Mouse (Mus musculus) thymus, adult 2 months (tissue): ENCODE measurements around the gene Irf2. TPM values are rescaled to one million over a fixed set of nuclear protein-coding genes. Genes with fewer than 3 reads are reported as not detected.

ENCODE experiments used
- DNase-seq: peaks from one replicate; pipeline ENCODE4 v3.0.0; 2021
- H3K27ac ChIP-seq: fragments of 200-500 bp; 2 replicates; pipeline ENCODE4 v1.5.1; 2012; ENCODE audit warnings: low read length, control low read depth; ENCODE audit not compliant: control insufficient read depth, insufficient read depth
- H3K27me3 ChIP-seq: fragments of 200-500 bp; 2 replicates; pipeline ENCODE4 v1.6.1; 2012; ENCODE audit warnings: mild to moderate bottlenecking, low read length, moderate library complexity, mixed read lengths; ENCODE audit not compliant: control insufficient read depth, insufficient read depth
- H3K36me3 ChIP-seq: fragments of 200-500 bp; 2 replicates; pipeline ENCODE4 v1.6.1; 2012; ENCODE audit warnings: mild to moderate bottlenecking, low read length, moderate library complexity; ENCODE audit not compliant: control insufficient read depth, insufficient read depth
- H3K4me1 ChIP-seq: fragments of 200-500 bp; replicated peaks from 2 replicates; pipeline ENCODE4 v1.6.1; 2012; ENCODE audit warnings: low read length; ENCODE audit not compliant: control insufficient read depth, insufficient read depth
- H3K4me3 ChIP-seq: fragments of 200-500 bp; 2 replicates; pipeline ENCODE4 v1.5.1; 2012; ENCODE audit warnings: mild to moderate bottlenecking, low read length, control low read depth, moderate library complexity; ENCODE audit not compliant: control insufficient read depth, insufficient read depth
- CTCF ChIP-seq: fragments of 200-500 bp; IDR thresholded peaks from 2 replicates; pipeline ENCODE4 v1.5.1; 2012; ENCODE audit warnings: mild to moderate bottlenecking, control low read depth, low read length, moderate library complexity, borderline replicate concordance; ENCODE audit not compliant: control insufficient read depth, poor library complexity, insufficient read depth; ENCODE audit errors: extremely low read depth
- POLR2A ChIP-seq: fragments of 200-500 bp; IDR thresholded peaks from 2 replicates; pipeline ENCODE4 v1.6.1; 2012; ENCODE audit warnings: mild to moderate bottlenecking, low read length, control low read depth, moderate library complexity; ENCODE audit not compliant: control insufficient read depth, poor library complexity, insufficient read depth; ENCODE audit errors: extremely low read depth
- WGBS: fragments of 180-500 bp; shearing (Covaris S2); methylation state at CpG from one replicate; pipeline ENCODE4 v1.1.7; 2018; 5-methylcytosine and 5-hydroxymethylcytosine counted together
- polyA plus RNA-seq: library from polyadenylated mRNA; depleted of rRNA; stranded (reverse); fragments of >200 nt; gene quantifications from 2 replicates; pipeline ENCODE4 v1.2.3, GENCODE M21; 2012

Irf2 gene
- polyA plus RNA-seq, 1 experiment = 29.8 TPM

GRCm38 (mm10) chr8:46801153-46801684 lies 61.7 kb downstream of the Irf2 start:
- no peaks in the 10 kb centered on the region for H3K27me3 ChIP-seq
- H3K36me3 ChIP-seq = peaks cover 8% of the 10 kb centered on the region
- no peaks in the 10 kb centered on the region for H3K4me1 ChIP-seq
- H3K4me3 ChIP-seq = no peak overlapping the region
- H3K27ac ChIP-seq = no peak overlapping the region
- DNase-seq = no peak
- 88% methylated on average over 1 of the region's 1 CpGs for WGBS
- TF ChIP-seq CTCF = no peak
- no peak for TF ChIP-seq POLR2A

GRCm38 (mm10) chr8:46802009-46802408 lies 62.5 kb downstream of the Irf2 start:
- Histone ChIP-seq H3K36me3 (peaks cover 14% of the 10 kb centered on the region), H3K4me3 (no peak overlapping the region), H3K27me3 (no peaks in the 10 kb centered on the region), H3K4me1 (no peaks in the 10 kb centered on the region), H3K27ac (no peak overlapping the region)
- DNase-seq = no peak
- no peak for TF ChIP-seq POLR2A
- no peak for TF ChIP-seq CTCF
- whole genome bisulfite sequencing = 20% methylated on average over 2 of the region's 2 CpGs

- TF ChIP-seq CTCF = no peak
- no peak for TF ChIP-seq POLR2A
- no peak overlapping the region for H3K4me3 ChIP-seq
- no peak for DNase-seq
- no peak overlapping the region for H3K27ac ChIP-seq
- H3K27me3 ChIP-seq = no peaks in the 10 kb centered on the region
- 96% methylated on average over 5 of the region's 5 CpGs for WGBS
- peaks cover 24% of the 10 kb centered on the region for H3K36me3 ChIP-seq
- no peaks in the 10 kb centered on the region for H3K4me1 ChIP-seq
Measured at GRCm38 (mm10) chr8:46804721-46805120, 65.2 kb downstream of the Irf2 start.

- Histone ChIP-seq H3K4me3 (no peak overlapping the region), H3K36me3 (peaks cover 37% of the 10 kb centered on the region)
- no peak for DNase-seq
Measured at GRCm38 (mm10) chr8:46811021-46811622, 71.6 kb downstream of the Irf2 start.

GRCm38 (mm10) chr8:46811944-46812343 lies 72.4 kb downstream of the Irf2 start:
- TF ChIP-seq POLR2A (no peak), CTCF (no peak)
- H3K36me3 ChIP-seq = peaks cover 28% of the 10 kb centered on the region
- no peaks in the 10 kb centered on the region for H3K27me3 ChIP-seq
- no peak overlapping the region for H3K27ac ChIP-seq
- no peak for DNase-seq
- 93% methylated on average over 2 of the region's 2 CpGs for WGBS
- no peaks in the 10 kb centered on the region for H3K4me1 ChIP-seq
- no peak overlapping the region for H3K4me3 ChIP-seq

More at GRCm38 (mm10) chr8:46811021-46811622, 71.6 kb downstream of the Irf2 start:
- WGBS = 88% methylated on average over 11 of the region's 11 CpGs
- Histone ChIP-seq H3K27ac (no peak overlapping the region), H3K4me1 (no peaks in the 10 kb centered on the region), H3K27me3 (no peaks in the 10 kb centered on the region)
- TF ChIP-seq POLR2A (no peak), CTCF (no peak)

GRCm38 (mm10) chr8:46812966-46813365 lies 73.4 kb downstream of the Irf2 start:
- DNase-seq = no peak
- TF ChIP-seq POLR2A = no peak
- TF ChIP-seq CTCF = no peak
- no peak overlapping the region for H3K4me3 ChIP-seq
- H3K27ac ChIP-seq = no peak overlapping the region
- WGBS = 96% methylated on average over 4 of the region's 4 CpGs
- no peaks in the 10 kb centered on the region for H3K4me1 ChIP-seq
- no peaks in the 10 kb centered on the region for H3K27me3 ChIP-seq
- H3K36me3 ChIP-seq = peaks cover 18% of the 10 kb centered on the region
